Mouse (Mus musculus) forebrain, embryonic 10.5 days (tissue): ENCODE measurements around the gene Ugt1a9. TPM values are rescaled to one million over a fixed set of nuclear protein-coding genes. Genes with fewer than 3 reads are reported as not detected.
"Not testable (repeated sequence)": the region's sequence is repeated elsewhere in the genome, so short reads cannot be mapped to it uniquely, and the experiment has no call there.

ENCODE experiments used
- DNase-seq: peaks from one replicate; pipeline ENCODE4 v3.0.0-alpha.2; 2017; ENCODE audit warnings: low spot score; ENCODE audit errors: extremely low spot score
- H3K27ac ChIP-seq: fragments of 300-500 bp; sonication (generic); 2 replicates; pipeline ENCODE4 v1.5.1; 2016; ENCODE audit warnings: mild to moderate bottlenecking
- H3K27me3 ChIP-seq: fragments of 300-500 bp; sonication (generic); 2 replicates; pipeline ENCODE4 v1.6.1; 2016; ENCODE audit warnings: mild to moderate bottlenecking; ENCODE audit not compliant: poor library complexity, severe bottlenecking
- H3K36me3 ChIP-seq: fragments of 300-500 bp; sonication (generic); replicated peaks from 2 replicates; pipeline ENCODE4 v1.6.1; 2016; ENCODE audit warnings: mild to moderate bottlenecking, moderate library complexity
- H3K4me1 ChIP-seq: fragments of 300-500 bp; sonication (generic); 2 replicates; pipeline ENCODE4 v1.6.1; 2016
- H3K4me3 ChIP-seq: fragments of 300-500 bp; sonication (generic); 2 replicates; pipeline ENCODE4 v1.5.1; 2016; ENCODE audit warnings: mild to moderate bottlenecking, moderate library complexity
- H3K9me3 ChIP-seq: fragments of 300-500 bp; sonication (generic); 2 replicates; pipeline ENCODE4 v1.6.1; 2016; ENCODE audit warnings: mild to moderate bottlenecking, moderate library complexity
- WGBS: fragments of 180-500 bp; shearing (Covaris S2); methylation state at CpG from one replicate; pipeline ENCODE4 v1.1.7; 2016; 5-methylcytosine and 5-hydroxymethylcytosine counted together
- polyA plus RNA-seq: library from polyadenylated mRNA; unstranded; fragments of >200 nt; fragmentation: Nextera tagmentation; extraction: Ambion mirVana; gene quantifications from 2 replicates; pipeline ENCODE4 v1.2.1, GENCODE M21; 2016

Gene Ugt1a9
- polyA plus RNA-seq, 1 experiment from 2014 or later = not detected

DNA sequence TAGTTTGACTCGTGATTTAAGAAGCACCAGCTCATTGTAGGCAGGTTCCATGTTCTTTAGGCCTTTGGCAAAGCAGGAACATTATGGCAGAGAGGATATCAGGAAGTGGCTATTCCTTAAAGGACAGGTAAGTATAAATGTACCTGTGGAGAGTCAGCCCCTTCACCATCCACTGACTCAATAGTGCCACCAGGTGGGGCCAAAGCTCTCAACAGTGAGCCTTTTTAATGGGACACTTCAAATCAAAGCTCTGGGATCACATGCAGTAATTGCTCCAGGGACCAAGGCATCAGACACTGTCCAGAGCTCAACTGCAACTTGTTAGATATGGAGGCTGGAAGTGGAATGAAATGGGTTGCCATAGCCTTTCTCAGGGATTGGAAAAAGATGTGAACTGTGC lies 50.9 kb downstream of the Ugt1a9 start:
- H3K4me1 ChIP-seq, H3K27ac ChIP-seq, H3K4me3 ChIP-seq, H3K9me3 ChIP-seq, DNase-seq, H3K36me3 ChIP-seq, H3K27me3 ChIP-seq: not testable (repeated sequence)
- no CpG with 5 or more reads among the region's 1 CpGs for WGBS

DNA sequence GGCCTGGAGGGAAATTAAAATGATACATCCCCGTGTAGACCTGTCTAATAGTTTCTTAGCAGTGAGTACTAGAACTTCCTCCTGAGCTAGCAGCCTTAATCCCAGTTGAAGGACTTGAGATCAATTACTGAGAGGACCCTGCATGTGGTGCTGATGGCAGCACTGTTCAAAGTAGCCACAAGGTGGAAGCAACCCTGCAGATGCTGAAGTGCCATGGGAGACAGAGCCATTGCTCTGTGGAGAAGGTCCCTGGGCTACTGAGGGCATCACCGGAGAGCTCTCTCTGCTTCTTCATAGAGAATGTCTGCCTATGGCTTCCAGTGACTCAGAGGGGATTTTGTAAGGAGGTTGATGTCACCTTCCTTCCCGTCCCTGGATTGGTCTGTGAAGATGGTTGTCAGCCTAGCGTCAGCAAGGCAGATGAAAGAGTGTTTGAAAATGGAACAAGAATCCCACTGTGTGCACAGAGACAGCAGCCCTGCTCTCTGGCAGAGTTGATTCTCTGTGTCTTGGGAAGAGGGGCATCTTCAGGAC lies 55.3 kb downstream of the Ugt1a9 start:
- not testable (repeated sequence) for H3K27ac ChIP-seq, H3K4me3 ChIP-seq, H3K9me3 ChIP-seq, H3K36me3 ChIP-seq, H3K27me3 ChIP-seq, H3K4me1 ChIP-seq, DNase-seq
- 81% methylated on average over 4 of the region's 4 CpGs for WGBS

GRCm38 (mm10) chr1:88129091-88129490 lies 58.5 kb downstream of the Ugt1a9 start:
- H3K27me3 ChIP-seq, H3K4me3 ChIP-seq, H3K4me1 ChIP-seq, DNase-seq, H3K36me3 ChIP-seq, H3K27ac ChIP-seq, H3K9me3 ChIP-seq: not testable (repeated sequence)
- WGBS = 92% methylated on average over 2 of the region's 2 CpGs

- WGBS = 96% methylated on average over 1 of the region's 1 CpGs
- peaks cover 10% of the 10 kb centered on the region for H3K4me1 ChIP-seq
- not testable (repeated sequence) for DNase-seq, H3K36me3 ChIP-seq, H3K4me3 ChIP-seq, H3K9me3 ChIP-seq, H3K27me3 ChIP-seq, H3K27ac ChIP-seq
Observed at GRCm38 (mm10) chr1:88130223-88130622, 59.6 kb downstream of the Ugt1a9 start.

GRCm38 (mm10) chr1:88133908-88134456 lies 63.4 kb downstream of the Ugt1a9 start:
- no peak for DNase-seq
- H3K27ac ChIP-seq = peak overlapping the region; percentile 66
- no peak overlapping the region for H3K4me3 ChIP-seq
- WGBS = 81% methylated on average over 3 of the region's 3 CpGs
- no peaks in the 10 kb centered on the region for H3K36me3 ChIP-seq
- H3K27me3 ChIP-seq = no peaks in the 10 kb centered on the region
- H3K9me3 ChIP-seq = no peaks in the 10 kb centered on the region
- peaks cover 10% of the 10 kb centered on the region for H3K4me1 ChIP-seq

DNA sequence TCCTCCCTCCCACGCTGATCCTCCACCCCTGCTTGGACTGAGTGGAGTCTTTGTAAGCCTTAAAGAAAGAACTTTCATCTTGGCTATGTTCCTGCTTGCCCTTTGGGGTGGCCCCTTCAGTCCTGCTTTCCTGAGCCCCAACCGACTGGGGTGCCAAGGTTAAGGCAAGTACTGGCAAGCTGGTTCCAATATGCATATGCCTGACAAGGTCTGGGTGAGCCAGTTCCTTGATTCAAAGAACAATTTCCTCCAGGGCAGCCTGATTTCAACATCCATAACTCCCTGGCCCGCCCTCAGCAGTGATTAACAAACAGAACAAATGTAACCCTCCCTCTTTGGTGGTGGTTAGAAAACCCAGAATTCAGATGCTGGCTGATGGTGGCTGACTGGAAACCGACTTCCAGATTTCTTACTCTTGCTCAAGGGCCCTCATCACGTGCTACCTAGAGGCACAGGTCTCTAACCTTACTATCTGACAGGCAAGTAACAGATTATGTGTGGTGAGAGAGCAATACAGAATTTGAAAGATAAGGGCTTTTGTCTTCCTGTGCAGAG lies 63.9 kb downstream of the Ugt1a9 start, which contains the start of gene Ugt1a6a:
TSS of gene Ugt1a6a (plus strand) at position 353 of the 555 bp plus-strand sequence.
- WGBS = 39% methylated on average over 5 of the region's 5 CpGs
- H3K4me3 ChIP-seq, H3K36me3 ChIP-seq, DNase-seq, H3K9me3 ChIP-seq, H3K27me3 ChIP-seq: not testable (repeated sequence)
- peak within 1 kb of the TSS; percentile 66 for H3K27ac ChIP-seq
- peaks cover 10% of the 10 kb centered on the region for H3K4me1 ChIP-seq

DNA sequence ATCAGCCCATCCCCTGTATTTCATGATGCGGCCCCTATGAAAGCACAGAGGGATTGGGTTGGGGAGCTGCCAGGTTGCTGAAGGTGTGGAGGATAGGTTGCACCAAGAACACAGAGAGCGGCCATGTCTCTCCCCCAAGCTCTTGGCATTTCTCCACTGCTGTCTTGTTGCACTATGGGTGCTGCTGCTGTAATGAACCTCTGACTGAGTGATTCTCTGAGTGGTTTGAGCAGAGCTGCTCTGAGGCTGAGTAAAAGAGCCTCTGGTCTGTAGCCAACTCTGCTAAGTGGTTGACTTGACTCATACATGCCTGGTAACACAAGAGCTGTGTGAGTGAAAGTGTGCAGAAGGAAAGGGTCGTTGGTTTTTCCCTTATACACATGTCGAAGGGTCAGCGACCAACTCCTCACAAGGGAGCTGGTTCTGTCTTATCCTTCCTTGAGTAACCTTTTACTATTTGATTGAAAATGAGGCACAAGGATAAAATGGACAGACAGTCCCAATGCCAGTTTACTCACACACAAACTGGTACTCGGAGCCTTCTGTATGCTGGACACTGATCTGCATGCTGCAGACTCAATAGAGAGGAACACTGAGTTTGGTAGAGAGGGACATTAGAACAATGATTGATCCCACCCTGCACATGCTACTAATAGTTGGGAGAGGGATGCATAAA lies 64.8 kb downstream of the Ugt1a9 start:
- not testable (repeated sequence) for H3K27ac ChIP-seq, DNase-seq, H3K36me3 ChIP-seq, H3K4me3 ChIP-seq, H3K27me3 ChIP-seq, H3K9me3 ChIP-seq
- H3K4me1 ChIP-seq = peaks cover 10% of the 10 kb centered on the region
- 83% methylated on average over 6 of the region's 6 CpGs for WGBS

DNA sequence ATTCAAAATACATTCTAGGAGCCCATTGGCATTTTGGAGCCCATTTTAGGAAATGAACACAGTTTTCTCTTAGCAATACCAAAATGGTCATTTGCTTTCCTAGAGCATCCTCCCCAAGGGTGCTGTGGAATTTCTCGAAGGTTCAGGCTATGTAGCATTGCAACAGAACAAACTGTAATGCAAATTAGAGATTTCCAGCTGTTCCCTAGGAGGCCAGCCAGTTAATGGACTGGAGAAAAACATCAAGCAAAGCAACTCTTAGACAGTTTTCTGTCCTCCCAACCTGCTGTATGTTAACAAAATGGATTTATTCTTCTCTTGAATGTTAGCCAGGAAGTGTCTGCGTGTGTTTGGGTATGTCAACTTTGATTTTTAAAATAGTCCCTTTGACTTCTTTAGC lies 66.0 kb downstream of the Ugt1a9 start:
- 83% methylated on average over 2 of the region's 2 CpGs for WGBS
- no peaks in the 10 kb centered on the region for H3K36me3 ChIP-seq
- DNase-seq = no peak
- H3K4me1 ChIP-seq = peaks cover 10% of the 10 kb centered on the region
- no peaks in the 10 kb centered on the region for H3K9me3 ChIP-seq
- no peak overlapping the region for H3K27ac ChIP-seq
- no peaks in the 10 kb centered on the region for H3K27me3 ChIP-seq
- no peak overlapping the region for H3K4me3 ChIP-seq

DNA sequence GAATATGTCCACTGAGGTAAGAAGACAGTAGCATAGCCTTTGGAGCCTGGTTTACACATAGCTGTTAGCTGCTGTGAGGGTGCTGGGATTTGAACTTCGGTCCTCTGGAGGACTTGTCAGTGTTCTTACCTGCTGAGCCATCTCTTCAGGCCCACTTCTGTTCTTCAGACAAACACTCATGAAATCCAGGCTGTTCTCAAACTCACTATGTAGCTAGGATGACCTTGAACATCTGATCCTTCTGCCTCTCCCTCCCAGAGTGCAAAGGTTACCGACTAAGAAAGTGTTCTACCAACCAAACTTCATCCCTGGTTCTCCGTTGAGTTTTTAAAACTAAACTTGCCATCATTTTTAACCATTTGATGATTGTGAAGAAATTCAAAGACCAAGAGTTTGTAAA lies 66.7 kb downstream of the Ugt1a9 start:
- no peak overlapping the region for H3K27ac ChIP-seq
- no peak for DNase-seq
- H3K9me3 ChIP-seq = no peaks in the 10 kb centered on the region
- no peaks in the 10 kb centered on the region for H3K36me3 ChIP-seq
- peaks cover 10% of the 10 kb centered on the region for H3K4me1 ChIP-seq
- H3K27me3 ChIP-seq = no peaks in the 10 kb centered on the region
- WGBS = 94% methylated on average over 3 of the region's 3 CpGs
- no peak overlapping the region for H3K4me3 ChIP-seq

DNA sequence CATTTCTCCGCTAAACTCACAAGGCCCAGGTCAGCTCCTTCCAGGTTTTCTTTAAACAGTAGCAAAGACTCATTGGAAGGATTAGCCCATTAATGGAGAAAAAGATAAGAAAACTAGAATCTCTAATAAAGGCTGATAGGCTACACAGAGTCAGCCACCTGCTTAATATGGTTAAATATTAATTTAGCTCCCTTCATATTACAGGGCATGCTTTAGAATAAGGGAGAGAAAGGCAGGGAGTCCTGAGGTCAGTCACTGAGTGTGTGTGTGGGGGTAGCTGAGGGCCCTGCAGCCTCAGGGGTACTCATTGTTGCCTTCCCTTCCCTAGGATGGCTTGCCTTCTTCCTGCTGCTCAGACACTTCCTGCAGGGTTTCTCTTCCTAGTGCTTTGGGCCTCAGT lies 67.5 kb downstream of the Ugt1a9 start:
- Histone ChIP-seq H3K27me3 (no peaks in the 10 kb centered on the region), H3K4me3 (no peak overlapping the region), H3K36me3 (no peaks in the 10 kb centered on the region), H3K9me3 (no peaks in the 10 kb centered on the region), H3K4me1 (peaks cover 10% of the 10 kb centered on the region), H3K27ac (no peak overlapping the region)
- no peak for DNase-seq
- 82% methylated on average over 1 of the region's 1 CpGs for WGBS

DNA sequence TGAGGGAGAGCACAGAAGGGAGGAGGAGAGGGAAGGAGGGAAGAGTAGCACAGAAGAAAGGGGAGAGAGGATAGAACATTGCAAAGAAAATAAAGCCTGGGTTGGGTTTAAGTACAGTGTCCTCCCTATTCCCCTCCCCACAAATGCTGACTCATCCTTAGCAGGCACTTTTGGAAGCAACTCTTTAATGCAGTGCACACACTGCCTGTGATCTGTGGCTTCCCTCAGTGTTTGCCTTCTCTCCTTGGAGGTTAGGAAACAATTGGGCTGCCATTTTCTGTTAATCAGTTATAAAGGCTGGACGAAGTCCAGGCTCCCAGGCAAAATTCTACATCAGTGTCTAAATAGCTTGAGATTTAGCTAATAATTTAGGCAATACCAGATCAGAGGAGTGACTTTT lies 69.9 kb downstream of the Ugt1a9 start:
- not testable (repeated sequence) for H3K36me3 ChIP-seq

DNA sequence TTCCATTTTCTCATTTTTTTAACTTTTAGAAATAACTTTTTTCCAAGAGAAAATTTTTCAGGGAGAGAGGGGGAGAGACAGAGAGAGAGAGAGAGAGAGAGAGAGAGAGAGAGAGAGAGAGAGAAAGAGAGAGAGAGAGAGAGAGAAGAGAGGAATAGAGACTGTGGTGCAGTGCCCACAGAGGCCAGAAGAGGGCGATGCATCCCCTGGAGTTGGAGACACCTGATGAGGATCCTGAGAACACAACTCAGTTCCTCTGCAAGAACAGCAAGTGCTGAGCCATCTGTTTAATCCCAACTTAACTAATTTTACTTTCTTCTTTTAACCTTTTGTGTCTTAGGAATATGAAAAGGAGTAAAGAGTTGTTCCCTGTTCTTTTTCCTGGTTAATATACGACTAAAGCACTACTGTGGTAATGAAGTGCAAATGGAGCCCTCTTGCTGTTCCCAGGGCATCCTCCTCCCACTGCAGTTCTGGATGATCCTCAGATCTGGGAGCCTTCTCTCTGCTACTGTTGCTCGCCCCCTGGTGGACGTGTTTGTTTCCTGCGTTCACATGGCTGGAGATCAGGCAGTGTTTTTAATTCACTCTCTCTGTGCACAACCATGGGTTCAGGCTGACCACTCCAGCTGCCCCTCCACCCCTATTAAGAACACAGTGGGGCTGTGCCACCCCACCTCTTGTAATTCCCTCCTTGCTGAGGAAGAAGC lies 73.5 kb downstream of the Ugt1a9 start:
- H3K27ac ChIP-seq, H3K4me1 ChIP-seq, H3K36me3 ChIP-seq, H3K27me3 ChIP-seq, H3K4me3 ChIP-seq, H3K9me3 ChIP-seq, DNase-seq: not testable (repeated sequence)
- WGBS = 3% methylated on average over 5 of the region's 5 CpGs

More for the DNA sequence above, 69.9 kb downstream of the Ugt1a9 start:
- H3K4me1 ChIP-seq, H3K4me3 ChIP-seq, H3K27ac ChIP-seq, H3K9me3 ChIP-seq, DNase-seq, H3K27me3 ChIP-seq: not testable (repeated sequence)
- 74% methylated on average over 1 of the region's 1 CpGs for WGBS

DNA sequence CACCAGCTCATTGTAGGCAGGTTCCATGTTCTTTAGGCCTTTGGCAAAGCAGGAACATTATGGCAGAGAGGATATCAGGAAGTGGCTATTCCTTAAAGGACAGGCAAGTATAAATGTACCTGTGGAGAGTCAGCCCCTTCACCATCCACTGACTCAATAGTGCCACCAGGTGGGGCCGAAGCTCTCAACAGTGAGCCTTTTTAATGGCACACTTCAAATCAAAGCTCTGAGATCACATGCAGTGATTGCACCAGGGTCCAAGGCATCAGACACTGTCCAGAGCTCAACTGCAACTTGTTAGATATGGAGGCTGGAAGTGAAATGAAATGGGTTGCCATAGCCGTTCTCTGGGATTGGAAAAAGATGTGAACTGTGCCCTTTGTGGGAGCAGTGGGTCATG lies 74.7 kb downstream of the Ugt1a9 start:
- not testable (repeated sequence) for H3K4me1 ChIP-seq, H3K36me3 ChIP-seq, DNase-seq, H3K9me3 ChIP-seq, H3K27ac ChIP-seq, H3K4me3 ChIP-seq, H3K27me3 ChIP-seq
- 68% methylated on average over 2 of the region's 2 CpGs for WGBS
